Mouse (Mus musculus): ENCODE measurements around the gene Sult2b1.

Gene Sult2b1

DNA sequence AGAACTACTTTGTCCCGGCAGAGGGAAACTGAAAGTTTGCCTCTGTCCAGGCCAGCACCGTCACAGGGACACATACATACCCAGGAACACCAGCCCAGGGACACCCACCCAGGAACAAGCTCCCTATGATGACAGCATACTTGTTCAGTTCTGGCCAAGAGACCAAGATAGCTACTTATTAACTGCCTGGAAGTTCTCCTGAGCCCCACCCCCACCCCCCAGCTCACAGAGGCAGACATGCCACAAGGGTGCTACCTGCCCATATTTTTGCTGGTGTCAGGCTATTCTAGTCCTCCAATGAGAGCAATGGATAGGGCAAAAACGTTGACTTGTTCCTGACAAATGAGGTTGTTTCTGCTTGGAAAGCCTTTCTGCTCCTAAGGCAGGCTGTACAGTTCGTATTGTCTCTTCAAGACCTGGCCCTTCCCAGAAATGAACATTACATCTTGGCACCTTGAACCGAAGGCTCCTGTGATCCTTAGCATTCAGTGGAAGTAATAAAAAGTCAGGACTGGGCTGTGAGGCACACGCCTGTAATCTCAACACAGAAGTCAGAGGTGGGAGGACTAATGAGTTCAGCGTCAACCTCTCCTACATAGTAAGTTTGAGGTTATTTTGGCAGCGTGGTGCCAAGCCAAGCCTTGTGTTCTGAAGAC is 13.9 kb downstream of the Sult2b1 start:
- no peak for DNase-seq (ENCODE audit: low spot score)

DNA sequence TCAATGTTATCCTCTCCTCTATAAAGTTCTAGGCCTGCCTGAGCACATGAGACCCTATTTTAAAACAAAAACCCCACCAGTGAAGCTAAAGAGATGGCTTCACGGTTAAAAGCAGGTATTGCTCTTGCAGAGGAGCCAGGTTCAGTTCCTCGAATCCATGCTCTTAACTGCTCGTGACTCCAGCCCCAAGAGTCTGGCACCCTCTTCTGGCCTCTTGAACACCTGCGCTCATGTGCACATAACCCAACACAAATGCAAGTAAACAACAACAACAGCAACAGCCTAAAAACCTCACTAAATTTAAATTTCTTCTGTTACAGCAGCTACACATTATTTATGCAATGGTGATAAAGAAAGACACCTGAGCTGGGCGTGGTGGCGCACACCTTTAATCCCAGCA is 17.0 kb downstream of the Sult2b1 start:
- no peak for DNase-seq (ENCODE audit: low spot score)

DNA sequence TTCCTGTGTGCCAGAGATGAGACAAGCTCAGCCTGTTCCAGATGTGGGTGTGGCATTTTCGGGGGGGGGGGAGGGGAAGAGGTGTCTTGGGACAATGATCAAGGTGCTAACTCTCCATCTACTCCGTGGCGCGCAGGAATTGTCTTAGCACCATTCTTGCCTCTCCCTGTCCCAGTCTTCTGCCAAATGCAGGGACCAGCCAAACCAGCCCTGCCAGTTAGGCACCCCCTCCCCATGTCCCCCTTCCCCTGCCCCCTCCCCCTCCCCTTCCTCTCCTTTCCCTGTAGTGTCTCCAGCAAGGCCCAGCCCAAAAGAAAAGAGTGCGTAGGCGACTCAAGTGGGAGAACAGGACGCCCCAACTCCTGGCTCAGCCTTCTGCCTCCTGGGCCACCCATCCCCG is 17.7 kb downstream of the Sult2b1 start:
- no peak for DNase-seq (ENCODE audit: low spot score)

DNA sequence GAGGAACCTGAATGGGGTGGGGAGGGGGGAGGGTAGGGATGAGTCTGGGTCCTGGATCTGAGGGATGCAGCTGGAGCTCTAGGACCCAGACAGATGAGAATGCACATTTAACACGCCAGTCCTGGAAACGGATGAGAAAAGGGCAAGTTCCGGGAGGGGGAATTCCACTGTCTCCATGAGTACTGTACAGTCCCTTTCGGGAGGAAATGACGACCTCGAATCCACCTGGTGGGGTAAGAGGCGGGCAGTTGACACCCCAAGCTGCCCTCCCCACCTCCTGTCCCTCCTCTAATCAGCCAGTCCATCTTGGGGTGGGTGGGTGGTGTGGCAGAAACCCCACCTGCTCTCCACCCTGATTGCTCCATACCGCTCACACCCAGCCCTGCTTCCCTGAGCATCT is 18.5 kb downstream of the Sult2b1 start:
- DNase-seq (ENCODE audit: low spot score), result no peak

DNA sequence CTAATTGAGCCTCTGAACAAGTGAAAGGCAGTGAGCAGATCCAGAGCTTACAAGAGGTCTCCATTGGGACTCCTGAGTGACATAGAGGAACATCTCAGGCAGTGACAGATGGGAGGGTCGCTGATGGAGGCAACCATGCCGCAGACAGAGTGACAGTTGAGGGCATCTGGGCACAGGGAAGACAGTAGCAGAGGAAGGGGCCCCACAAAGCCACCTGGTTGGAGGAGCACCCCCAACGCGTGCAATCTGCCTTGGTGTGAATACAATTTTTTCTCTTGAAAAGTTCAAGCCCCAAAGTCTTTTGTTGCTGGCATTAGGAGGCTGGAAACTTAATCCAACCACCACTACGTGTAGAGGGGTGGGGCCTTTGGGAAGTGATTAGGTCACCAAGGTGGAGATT is 24.3 kb downstream of the Sult2b1 start:
- no peak for DNase-seq (ENCODE audit: low spot score)

DNA sequence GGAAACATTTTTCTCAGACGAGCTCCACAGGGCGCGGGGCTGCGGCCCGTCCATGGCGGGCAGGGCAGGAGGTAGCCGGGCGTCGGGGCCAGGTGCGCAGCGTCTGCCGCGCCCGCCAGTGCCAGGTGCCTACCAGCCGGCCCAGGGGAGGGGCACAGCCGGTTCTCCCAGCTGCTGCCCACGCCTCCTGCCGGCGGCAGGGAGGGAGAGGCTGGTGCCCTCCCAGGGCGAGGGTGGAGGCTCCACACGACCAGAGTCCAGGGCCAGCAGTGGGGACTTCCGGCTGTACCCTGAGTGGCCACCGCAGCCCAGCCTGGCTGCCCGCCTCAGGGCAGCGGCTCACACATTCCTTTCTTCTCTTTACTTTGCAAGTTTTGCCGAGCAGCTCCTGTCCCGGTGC is 25.1 kb downstream of the Sult2b1 start:
- no peak for DNase-seq (ENCODE audit: low spot score)

DNA sequence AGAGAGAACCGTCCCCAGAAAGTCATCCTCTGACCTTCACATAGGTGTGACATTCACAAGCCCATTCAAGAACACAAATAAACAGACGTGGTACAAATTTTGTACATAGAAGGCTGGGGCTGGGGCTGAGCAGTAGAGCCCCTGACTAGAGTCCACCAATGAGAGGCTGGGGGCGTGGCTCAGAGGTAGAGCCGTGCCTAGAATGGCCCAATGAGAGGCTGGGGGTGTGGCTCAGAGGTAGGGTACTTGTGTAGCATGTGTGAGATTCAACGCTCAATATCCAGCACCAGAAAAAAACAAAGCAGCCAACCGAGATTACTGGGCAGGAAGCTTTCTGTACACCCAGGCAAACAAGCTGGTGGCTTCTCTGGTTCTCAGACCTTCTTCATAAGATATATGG is 28.8 kb downstream of the Sult2b1 start:
- DNase-seq (ENCODE audit: low spot score), result no peak

DNA sequence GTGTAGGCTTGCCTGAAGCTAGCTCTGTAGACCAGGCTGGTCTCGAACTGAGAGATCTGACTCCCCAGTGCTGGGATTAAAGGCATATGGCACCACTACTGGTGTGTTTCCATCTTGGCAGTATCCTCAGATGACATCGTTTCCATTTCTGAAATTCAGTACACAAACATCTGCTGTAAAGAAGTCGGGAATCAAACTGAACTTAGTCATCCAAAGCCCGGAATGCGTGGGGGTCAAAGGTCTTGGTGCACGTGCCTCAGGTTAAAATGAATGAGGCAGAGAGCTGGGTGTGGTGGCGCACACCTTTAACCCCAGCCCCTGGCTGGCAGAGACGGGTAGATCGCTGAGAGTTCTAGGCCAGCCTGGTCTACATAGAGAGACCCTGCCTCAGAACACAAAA is 34.3 kb downstream of the Sult2b1 start:
- no peak for DNase-seq (ENCODE audit: low spot score)

DNA sequence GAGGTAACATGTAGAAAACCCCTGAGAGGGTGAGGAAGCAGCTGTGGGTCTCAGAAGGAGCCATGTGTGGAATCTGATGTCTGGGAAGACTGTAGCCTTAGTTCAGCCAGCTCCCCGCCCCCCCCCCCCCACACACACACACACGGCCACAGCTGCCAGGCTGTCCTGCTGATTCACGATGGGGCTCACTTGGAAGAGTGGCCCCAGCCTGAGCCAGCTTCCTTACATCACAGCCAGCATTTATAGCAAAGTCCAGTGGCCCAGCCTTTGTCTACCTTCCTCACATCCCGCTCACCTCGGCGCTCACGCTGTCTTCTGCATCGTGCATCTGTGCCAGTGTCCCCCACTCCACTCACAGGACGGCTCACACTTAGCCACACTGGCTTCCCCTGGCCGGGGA is 35.1 kb downstream of the Sult2b1 start:
- DNase-seq (ENCODE audit: low spot score), result no peak

DNA sequence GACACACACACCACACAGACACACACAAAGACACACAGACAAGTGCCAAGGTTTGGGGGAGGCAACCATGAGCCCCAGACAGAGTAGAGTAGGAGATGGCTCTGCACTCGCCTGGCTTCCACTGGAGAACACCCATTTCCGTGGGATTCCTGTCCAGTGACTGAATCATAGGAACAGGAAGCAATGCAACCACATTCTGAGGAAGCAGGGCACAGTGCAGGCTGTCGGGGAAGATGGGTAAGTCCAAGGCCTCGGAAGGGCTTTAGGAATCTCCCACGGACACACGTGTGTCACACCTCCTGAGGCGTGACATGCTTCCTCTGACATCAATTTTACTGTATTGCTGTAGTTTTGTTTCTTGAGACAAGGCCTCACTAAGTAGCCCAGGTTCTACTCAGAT is 36.4 kb downstream of the Sult2b1 start:
- DNase-seq (ENCODE audit: low spot score), result no peak

DNA sequence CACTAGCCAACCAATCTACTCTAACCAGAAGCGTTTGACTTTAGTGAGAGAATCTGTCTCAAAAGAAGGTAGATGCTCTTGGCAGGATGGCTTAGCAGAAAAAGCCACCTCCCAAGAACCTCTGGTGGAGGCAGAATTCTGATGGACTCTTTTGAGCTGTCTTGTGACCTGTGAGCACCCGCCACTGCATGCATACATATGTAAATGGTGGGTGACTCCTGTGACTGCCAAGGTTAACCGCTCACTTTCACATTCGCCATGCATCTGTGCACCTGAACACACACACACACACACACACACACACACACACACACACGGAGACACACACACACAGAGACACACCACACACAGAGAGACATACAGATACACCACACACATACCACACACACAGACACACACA is 37.0 kb downstream of the Sult2b1 start:
- DNase-seq (ENCODE audit: low spot score), result no peak

DNA sequence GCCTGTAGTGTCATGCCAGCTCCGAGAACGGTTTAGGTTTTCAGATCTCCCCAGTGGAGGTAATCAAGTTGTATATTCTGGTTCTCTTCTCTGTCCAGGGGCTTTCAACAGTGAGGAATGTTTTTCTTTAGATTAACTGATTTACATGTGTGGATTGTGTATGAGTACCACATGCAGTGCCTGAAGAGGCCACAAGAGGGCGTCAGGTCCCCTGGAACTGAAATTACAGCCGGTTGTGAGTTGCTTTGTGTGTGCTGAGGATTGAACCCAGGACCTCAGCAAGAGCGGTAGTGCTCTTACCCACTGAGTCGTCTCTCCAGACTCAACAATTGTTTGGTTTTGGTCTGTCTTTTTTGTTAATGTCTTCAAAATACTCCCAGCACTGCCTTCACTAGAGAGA is 38.0 kb downstream of the Sult2b1 start:
- DNase-seq (ENCODE audit: low spot score), result no peak

DNA sequence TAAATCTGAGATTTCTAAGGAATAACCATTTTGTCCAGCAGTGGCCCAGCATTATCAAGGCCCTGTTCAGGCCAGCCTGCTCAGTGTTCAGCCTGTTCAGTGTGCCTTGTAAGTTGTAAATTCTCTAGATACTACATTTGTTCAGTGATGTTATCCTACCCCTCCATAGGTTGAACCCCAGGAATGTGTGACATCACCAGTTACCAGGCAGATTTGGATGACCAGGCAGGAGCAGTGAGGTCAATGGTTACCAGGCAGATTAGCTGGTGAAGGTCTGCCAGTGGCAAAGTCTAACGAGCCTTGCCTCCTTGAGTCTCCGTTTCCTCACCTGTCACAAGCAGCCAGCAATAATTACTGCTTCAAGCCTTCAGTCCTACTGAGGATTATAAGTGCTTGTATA is 40.1 kb downstream of the Sult2b1 start:
- peak; percentile 88 for DNase-seq (ENCODE audit: low spot score)

DNA sequence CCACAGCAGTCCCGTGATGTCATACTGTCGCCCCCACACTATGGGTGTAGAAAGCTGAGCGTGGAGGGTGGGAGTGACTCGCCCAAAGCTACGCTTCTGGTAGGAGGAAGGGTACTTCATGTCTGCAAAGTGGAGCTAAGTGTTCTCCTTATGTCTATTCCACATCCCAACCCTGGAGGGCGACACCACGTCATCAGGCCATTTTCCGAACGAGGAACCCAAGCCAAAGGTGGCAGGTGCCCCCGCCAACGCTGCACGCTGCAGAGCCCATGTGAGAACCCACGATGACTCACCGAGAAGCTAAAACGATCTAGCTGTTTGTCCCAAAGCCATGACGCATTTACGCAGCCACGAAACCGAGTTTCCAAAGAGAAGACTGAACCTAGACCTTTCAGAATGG is 42.1 kb downstream of the Sult2b1 start:
- DNase-seq (ENCODE audit: low spot score), result peak; percentile 84

DNA sequence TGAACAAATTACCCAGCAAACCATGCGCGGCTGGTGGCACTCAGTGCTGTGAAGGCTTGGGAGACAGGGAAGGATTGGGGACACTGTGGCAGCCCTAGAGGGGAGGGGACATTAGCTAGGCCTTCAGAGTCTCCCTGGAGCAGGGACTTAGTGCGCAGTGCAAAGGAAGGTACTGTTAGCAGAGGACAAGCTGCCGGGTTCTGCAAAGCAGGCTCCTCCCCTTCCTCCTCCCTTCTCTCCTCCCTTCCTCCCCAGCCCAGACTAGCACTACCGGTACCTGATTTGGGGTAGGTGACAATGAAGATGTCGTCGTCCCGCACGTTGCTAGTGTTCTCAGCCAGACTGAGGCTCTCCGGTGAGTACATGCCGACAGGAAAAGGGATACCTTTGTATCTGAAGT is 42.7 kb downstream of the Sult2b1 start:
- peak; percentile 53 for DNase-seq (ENCODE audit: low spot score)

DNA sequence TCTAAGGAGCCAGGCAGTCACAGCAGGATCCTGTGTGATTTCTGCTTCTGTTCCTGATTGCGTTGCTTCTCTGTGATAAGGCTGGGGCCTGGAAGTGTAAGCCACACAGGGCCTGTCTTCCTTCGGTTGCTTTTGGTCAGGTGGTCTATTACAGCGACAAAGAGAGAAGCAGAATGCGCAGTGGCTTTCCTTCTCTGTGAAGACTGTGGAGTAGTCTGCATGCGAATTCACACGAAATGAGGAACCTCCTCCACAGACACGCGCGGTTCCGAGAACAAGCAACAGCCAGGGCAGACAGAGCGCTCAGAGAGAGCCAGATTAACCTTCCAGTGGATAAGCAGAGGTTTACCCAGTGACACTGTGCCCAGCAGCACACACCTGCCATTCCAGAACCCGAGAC is 43.2 kb downstream of the Sult2b1 start:
- no peak for DNase-seq (ENCODE audit: low spot score)

DNA sequence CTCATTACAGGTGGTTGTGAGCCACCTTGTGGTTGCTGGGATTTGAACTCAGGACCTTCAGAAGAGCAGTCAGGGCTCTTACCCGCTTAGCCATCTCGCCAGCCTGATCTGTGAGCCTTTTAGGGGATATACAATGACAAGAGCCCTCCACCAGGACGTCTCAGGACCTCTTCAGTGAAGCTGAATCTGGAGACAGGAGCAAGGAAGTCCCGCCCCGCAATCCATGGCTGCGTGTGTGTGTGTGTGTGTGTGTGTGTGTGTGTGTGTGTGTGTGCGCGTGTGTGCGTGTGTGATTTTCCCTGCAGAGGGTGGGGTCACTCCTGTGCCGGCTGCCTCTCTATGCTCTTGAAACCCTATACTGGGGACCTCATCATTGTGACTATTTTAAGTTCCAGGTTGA is 44.6 kb downstream of the Sult2b1 start:
- DNase-seq (ENCODE audit: low spot score), result no peak

DNA sequence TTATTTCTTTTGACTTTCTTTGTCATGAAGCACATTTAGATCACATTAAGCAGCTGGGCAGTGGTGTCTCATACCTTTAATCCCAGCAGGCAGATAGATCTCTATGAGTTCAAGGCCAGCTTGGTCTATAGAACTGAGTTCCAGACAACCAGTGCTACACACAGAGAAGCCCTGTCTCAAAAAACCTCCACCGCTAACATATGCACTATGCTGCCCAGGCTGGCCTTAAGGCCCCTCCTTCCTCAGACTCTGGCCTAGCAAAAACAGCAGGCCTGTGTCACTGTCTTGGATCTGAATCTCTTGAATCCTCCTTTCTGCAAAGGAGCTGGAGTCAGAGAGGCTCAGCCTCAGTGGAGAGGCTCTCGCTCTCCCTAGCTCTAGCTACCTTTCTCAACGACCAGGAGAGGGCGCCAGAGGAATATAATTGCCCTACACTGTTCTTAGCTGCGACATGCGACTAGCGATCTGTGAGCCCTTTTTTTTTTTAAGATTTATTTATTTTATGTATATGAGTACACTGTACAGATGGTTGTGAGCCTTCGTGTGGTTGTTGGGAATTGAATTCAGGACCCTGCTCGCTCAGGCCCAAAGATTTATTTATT is 45.2 kb downstream of the Sult2b1 start:
- DNase-seq (ENCODE audit: low spot score), result peak; percentile 90

DNA sequence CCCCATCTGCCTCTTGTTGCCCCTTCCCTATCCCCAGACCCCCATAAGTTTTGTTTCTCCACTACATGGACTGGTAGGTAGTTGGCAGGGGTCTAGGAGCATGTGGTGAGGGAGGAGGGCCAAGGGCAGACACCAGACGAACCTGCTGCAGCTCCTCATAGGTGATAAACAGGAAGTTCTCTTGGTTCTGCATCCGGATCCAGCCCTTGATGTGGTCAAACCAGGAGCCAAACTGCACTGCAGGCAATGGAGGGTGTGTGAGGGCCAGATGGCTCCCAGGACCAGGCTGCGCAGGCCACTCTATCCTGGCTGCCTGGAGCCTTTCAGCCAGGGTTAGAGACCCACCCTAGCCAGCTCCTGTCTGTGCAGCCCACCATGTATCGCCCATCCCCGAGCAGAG is 51.0 kb downstream of the Sult2b1 start:
- no peak for DNase-seq (ENCODE audit: low spot score)

DNA sequence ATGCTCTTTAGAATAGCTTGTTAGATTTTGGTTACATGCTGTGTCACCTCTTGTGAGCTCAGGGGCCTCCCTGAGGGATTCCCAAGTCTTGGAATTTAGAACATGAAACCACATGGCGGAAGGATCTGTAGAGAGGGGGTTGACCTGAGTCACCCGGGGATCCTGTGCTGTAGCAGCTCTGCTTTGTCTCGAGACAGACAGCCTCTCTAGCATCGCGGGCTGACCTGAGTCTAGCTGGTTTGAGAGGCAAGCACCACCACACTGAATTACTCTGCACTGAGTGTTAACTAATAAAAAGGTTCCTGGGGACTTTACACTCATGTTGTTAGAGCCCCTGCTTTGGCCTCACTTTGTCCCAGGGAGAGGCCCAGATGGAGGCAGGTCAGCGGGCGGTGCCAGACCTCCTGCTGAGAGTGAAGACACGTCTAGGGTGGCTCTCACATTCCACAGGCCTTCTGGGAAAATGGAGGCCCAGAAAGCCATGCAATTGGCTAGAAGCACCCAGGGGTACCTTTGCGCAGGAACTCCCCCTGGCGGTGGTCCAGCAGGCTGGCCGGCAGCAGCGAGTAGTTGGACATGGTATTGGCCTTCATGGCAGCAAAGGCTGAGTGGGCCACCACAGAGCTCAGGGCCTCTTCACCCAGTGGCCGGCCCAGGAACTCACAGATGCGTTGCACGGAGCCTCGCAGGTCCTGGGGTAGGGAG is 53.6 kb downstream of the Sult2b1 start:
- DNase-seq (ENCODE audit: low spot score), result no peak

DNA sequence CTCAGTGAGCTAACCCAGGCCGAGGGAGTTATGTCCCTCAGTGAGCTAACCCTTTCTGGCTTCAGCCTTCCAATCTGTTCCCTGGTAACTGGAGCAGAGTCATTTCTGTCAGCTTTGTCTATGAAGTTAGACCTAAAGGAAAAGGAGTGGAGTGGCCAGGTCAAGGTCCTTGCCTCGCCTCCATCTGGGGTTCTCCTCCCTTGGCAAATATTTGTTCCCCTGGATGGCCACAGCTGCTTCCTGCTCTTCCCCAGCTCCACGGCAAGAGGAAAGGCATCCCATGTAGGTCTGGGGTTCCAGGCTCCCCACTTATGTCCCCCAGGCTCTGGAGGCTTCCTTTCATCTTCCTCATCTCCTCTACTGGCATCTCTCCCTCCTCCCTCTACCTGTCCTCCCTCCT is 56.8 kb downstream of the Sult2b1 start:
- DNase-seq (ENCODE audit: low spot score), result no peak

DNA sequence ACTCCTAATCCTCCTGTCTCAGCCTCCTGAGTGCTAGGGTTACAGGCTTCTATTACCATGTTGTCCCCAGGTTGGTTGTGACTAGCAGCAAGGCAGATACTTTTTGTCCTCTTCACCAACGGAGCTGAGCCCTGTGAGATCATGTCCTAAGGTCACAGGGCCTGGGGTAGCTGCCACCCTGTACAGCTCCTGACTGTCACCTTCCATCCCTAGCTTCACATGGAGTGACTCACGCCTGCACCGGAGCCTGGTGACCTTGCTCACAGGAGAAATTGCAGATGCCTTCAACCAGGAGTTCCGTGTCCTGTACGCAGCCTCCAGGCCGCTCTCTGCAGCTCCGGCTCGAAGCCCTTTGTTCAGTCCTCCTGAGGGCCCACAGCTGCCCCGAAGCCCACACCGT is 58.0 kb downstream of the Sult2b1 start:
- no peak for DNase-seq (ENCODE audit: low spot score)

DNA sequence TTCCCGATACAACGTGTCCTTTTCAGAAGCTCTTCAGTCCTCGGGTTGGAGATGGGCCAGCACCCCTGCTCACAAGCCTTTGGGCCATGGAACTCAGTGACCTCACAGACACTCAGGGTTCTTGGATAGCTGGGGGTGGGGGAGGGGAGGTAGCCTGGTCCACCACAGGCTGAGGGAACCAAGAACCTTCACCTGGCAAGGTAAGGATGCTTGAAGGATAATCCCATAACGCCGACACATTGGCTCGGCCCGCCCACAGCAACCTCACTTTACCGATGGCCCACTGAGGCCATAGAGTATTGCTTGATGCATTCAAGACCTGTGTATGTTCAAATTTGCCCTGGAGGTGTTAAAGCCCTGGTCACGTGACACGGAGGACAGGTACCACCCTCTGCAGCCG is 58.8 kb downstream of the Sult2b1 start, which contains the start of gene Spaca4:
Gene Spaca4 (minus strand): TSS at position 101 of the 400 bp plus-strand sequence.
- no peak for DNase-seq (ENCODE audit: low spot score)

DNA sequence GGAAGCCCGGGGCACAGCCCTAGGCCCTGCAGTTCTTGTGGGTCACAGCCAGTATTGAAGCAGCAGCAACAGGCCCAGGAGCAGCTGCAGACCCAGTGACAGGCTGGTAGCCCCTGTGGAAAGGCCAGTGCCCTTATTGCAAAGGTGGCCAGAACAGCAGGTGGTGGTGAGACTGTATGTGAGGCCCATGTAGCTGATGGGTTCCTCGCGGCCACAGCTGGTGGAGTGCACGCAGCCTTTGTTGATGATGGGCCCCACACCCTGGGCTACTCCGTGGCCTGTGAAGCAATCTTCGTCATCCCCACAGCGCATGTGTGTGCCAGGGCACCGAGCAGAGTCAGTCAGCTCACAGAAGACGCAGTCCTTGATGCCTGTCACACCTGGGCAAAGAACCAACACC is 59.3 kb downstream of the Sult2b1 start:
- DNase-seq (ENCODE audit: low spot score), result no peak
